ENCODE assay signal across 8 mouse cellular contexts in genomic region chr7:88277858-88278627, GRCm38 (mm10). TPM values are rescaled to one million over a fixed set of nuclear protein-coding genes. Genes with fewer than 3 reads are reported as not detected.
DNase-seq lines count a peak whose midpoint lies in the region; ATAC-seq lines count a peak whose summit lies in the region.

Ctsc (plus strand) TSS chr7:88278085.

- H3K4me1 ChIP-seq in megakaryocyte, embryonic 14.5 days = peaks cover 27% of the 10 kb centered on the region

- DNase-seq in embryo, embryonic 10.5 days (ENCODE audit: low spot score) = peak; percentile 87
- DNase-seq in gastrocnemius, postnatal 14 days = peak; percentile 75
- DNase-seq in left cerebral cortex, adult 9 months (ENCODE audit: low spot score in 2 of 2) = peak; percentile 8 to 64
- DNase-seq in right cerebral cortex, postnatal 10 days (ENCODE audit: low spot score in 2 of 2) = peak; percentile 75
- peak; percentile 84 for DNase-seq in urinary bladder, postnatal 14 days (ENCODE audit: low spot score)

- H3K9me3 ChIP-seq in megakaryocyte, embryonic 14.5 days = no peaks in the 10 kb centered on the region

- peaks cover 19% of the 10 kb centered on the region for H3K36me3 ChIP-seq in megakaryocyte, embryonic 14.5 days (replicated peaks; ENCODE audit: low read length)

- intact Hi-C loops in gastrocnemius, postnatal 14 days (cut with DNase I; ENCODE audit: low total_unique reads) = no loop called here

- peak; percentile 95 for ATAC-seq in activated CD4-positive, CD25-positive, alpha-beta regulatory T cell, adult 4 months
- peak; percentile 93 for ATAC-seq in inflammation-experienced regulatory T-cells, adult 6 months

- H3K4me3 ChIP-seq in megakaryocyte, embryonic 14.5 days (replicated peaks) = peak within 1 kb of the TSS; percentile 95

- H3K27me3 ChIP-seq in megakaryocyte, embryonic 14.5 days (replicated peaks) = no peaks in the 10 kb centered on the region

RNA-seq across cellular contexts. Expression of gene Ctsc, which starts in this region (rescaled TPM):
- polyA plus RNA-seq in activated CD4-positive, CD25-positive, alpha-beta regulatory T cell, adult 4 months (2017; shearing (Covaris generic)) = 100 to 1,000 TPM; 111 to 119 TPM
- total RNA-seq in gastrocnemius, postnatal 14 days (2021) = 10 to 100 TPM; 29.8 to 35.7 TPM
- 100 to 1,000 TPM in 1 of 3 experiments, 10 to 100 TPM in 2; 96.7 to 143 (median 97.0) TPM for polyA plus RNA-seq in inflammation-experienced regulatory T-cells, adult 6 months (2017; shearing (Covaris generic))
- 25.8 and 40.6 TPM in 2 replicates for polyA plus RNA-seq in megakaryocyte, embryonic 14.5 days (2012; ENCODE audit: insufficient read depth, low replicate concordance)

Comparison
In these comparisons a context has a peak if more than half of its experiments do, and no peak if none do; other contexts are left out.
1. Peak in every context shown above with its lines: DNase-seq, ATAC-seq and H3K4me3 ChIP-seq.
2. DNase-seq: peak in every context shown above with its lines; median percentile 87 in embryo, embryonic 10.5 days; 84 in urinary bladder, postnatal 14 days; 75 in gastrocnemius, postnatal 14 days; 75 in right cerebral cortex, postnatal 10 days; 36 in left cerebral cortex, adult 9 months.